Mouse (Mus musculus): ENCODE results near the gene Rnf103.

- no peak for TF ChIP-seq CTCF (IDR thresholded peaks at IDR 0.05; ENCODE audit: low read depth)
- TF ChIP-seq EP300 (IDR thresholded peaks at IDR 0.05; ENCODE audit: low read depth), result no peak
These were observed 13.6 kb upstream of the Rnf103 start for GRCm38 (mm10) chr6:71480136-71480535.

Measured in heart, postnatal 0 days (tissue).